Mouse (Mus musculus) large intestine, adult 2 months (tissue): ENCODE results near the gene Adam34. TPM values are rescaled to one million over a fixed set of nuclear protein-coding genes. Genes with fewer than 3 reads are reported as not detected.
"Not testable (repeated sequence)": the region's sequence is repeated elsewhere in the genome, so short reads cannot be mapped to it uniquely, and the experiment has no call there.

Source experiments
- DNase-seq: peaks from one replicate; pipeline ENCODE4 v3.0.0-alpha.2; 2012; ENCODE audit warnings: low read depth, low spot score
- WGBS: fragments of 180-500 bp; shearing (Covaris S2); methylation state at CpG from one replicate; pipeline ENCODE4 v1.1.7; 2018; 5-methylcytosine and 5-hydroxymethylcytosine counted together
- polyA plus RNA-seq: library from polyadenylated mRNA; depleted of rRNA; stranded (reverse); fragments of >200 nt; gene quantifications from 2 replicates; pipeline ENCODE4 v1.2.3, GENCODE M21; 2012; rRNA removed

Adam34 gene
- polyA plus RNA-seq: not detected in 2 replicates

- DNase-seq: no peak
Observed at GRCm38 (mm10) chr8:43709949-43710348, at the start of gene Adam34. Adam34 (minus strand) TSS chr8:43710049.

GRCm38 (mm10) chr8:43627176-43627575 lies 82.7 kb downstream of the Adam34 start, which contains the start of gene Gm5346:
Gm5346 (minus strand) TSS chr8:43627276.
- 81% methylated on average over 3 of the region's 3 CpGs for WGBS

DNA sequence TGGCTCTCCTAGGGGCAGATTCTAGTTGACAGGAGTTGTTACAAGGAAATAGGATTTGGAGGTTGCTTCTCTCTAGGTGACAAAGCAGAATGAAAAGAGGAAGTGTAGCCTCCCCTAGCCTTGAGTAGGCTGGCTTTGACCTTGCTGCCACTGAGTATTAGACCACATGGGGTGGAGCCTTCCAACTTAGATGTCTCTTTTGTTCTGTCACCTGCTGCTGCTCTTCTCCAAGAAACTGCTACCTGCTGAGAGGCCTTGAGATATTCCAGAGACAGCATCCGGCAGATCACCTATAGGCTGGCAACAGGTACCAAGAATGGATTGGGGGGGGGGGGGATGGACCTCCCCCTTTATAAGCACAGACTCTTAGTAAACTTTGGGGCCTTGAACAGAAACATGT lies 93.8 kb downstream of the Adam34 start:
- 97% methylated on average over 1 of the region's 1 CpGs for WGBS
- no peak for DNase-seq

More at GRCm38 (mm10) chr8:43627176-43627575, 82.7 kb downstream of the Adam34 start, which contains the start of gene Gm5346:
- DNase-seq: no peak

- 74% methylated on average over 13 of the region's 13 CpGs for WGBS
- DNase-seq: not testable (repeated sequence)
Observed at GRCm38 (mm10) chr8:43603657-43604056, 106.2 kb downstream of the Adam34 start.

- 90% methylated on average over 15 of the region's 15 CpGs for WGBS
- DNase-seq: not testable (repeated sequence)
Observed at GRCm38 (mm10) chr8:43603166-43603565, 106.7 kb downstream of the Adam34 start.

Other genes with a start within 250 kb of the Adam34 start
- gene Adam26b, start 181.9 kb downstream of the Adam34 start, polyA plus RNA-seq: not detected in 2 replicates
- gene Adam26a, start 133.3 kb downstream of the Adam34 start, polyA plus RNA-seq: not detected in 2 replicates
- not detected in 2 replicates for gene Gm5346, start 82.8 kb downstream of the Adam34 start, polyA plus RNA-seq